Mouse (Mus musculus) left cerebral cortex, postnatal 36 days (tissue): ENCODE results near the gene Uevld. TPM values are rescaled to one million over a fixed set of nuclear protein-coding genes. Genes with fewer than 3 reads are reported as not detected.

Source experiments
- DNase-seq, 2 experiments: peaks; one replicate each; pipeline ENCODE4 v3.0.0; 2021 to 2022; ENCODE audit warnings: low spot score in 2 of 2, mixed read lengths in 1 of 2
- intact Hi-C: fragments of 180-260 bp; cut with DNase I; formaldehyde crosslinking; loops from one replicate; pipeline ENCODE4 v1.15.1; 2025
- total RNA-seq, 2 experiments: library from RNA; stranded (reverse); gene quantifications; 2 replicates each; pipeline ENCODE4 v1.2.3; 2021

The Uevld gene
- total RNA-seq, 2 experiments from 2014 or later = 11.9 to 12.1 TPM

- intact Hi-C loops = no loop called here
- no peak for DNase-seq
Measured at GRCm38 (mm10) chr7:46975456-46975855, 17.1 kb upstream of the Uevld start.

- intact Hi-C loops = no loop called here
- no peak for DNase-seq
Measured at GRCm38 (mm10) chr7:46974648-46975047, 16.3 kb upstream of the Uevld start.

GRCm38 (mm10) chr7:46969898-46970297 lies 11.6 kb upstream of the Uevld start:
- intact Hi-C loops = no loop called here
- DNase-seq = no peak

GRCm38 (mm10) chr7:46964070-46964469 lies 5.7 kb upstream of the Uevld start:
- DNase-seq = no peak
- intact Hi-C loops = loop anchor here (2.0 kb wide), 1 partner anchor 51 kb away; no protein-coding TSS in a partner anchor

- intact Hi-C loops = loop anchor here (1.0 kb wide), 1 partner anchor 187 kb away; no protein-coding TSS in a partner anchor
- peak; percentile 46 to 64 for DNase-seq
Measured at GRCm38 (mm10) chr7:46962806-46963618, 4.7 kb upstream of the Uevld start.

GRCm38 (mm10) chr7:46962132-46962531 lies 3.8 kb upstream of the Uevld start:
- DNase-seq = no peak
- intact Hi-C loops = no loop called here

GRCm38 (mm10) chr7:46960991-46961390 lies 2.7 kb upstream of the Uevld start:
- intact Hi-C loops = no loop called here
- DNase-seq = no peak

GRCm38 (mm10) chr7:46958853-46959252 lies 526 bp upstream of the Uevld start:
- intact Hi-C loops = loop anchor here (2.0 kb wide), 1 partner anchor 50 kb away; the partner anchor contains the start of gene Spty2d1

GRCm38 (mm10) chr7:46935847-46936246 lies 22.5 kb downstream of the Uevld start:
- DNase-seq = no peak
- intact Hi-C loops = no loop called here

More at GRCm38 (mm10) chr7:46958853-46959252, 526 bp upstream of the Uevld start:
- DNase-seq = no peak

GRCm38 (mm10) chr7:46934788-46935187 lies 23.5 kb downstream of the Uevld start:
- intact Hi-C loops = no loop called here
- no peak for DNase-seq

- no peak for DNase-seq
- intact Hi-C loops = no loop called here
Measured at GRCm38 (mm10) chr7:46931370-46931769, 27.0 kb downstream of the Uevld start.

- intact Hi-C loops = no loop called here
- DNase-seq = no peak
Measured at GRCm38 (mm10) chr7:46928291-46928690, 30.0 kb downstream of the Uevld start.

GRCm38 (mm10) chr7:46922075-46922474 lies 36.3 kb downstream of the Uevld start:
- intact Hi-C loops = no loop called here
- DNase-seq = no peak

- intact Hi-C loops = loop anchor here (10.0 kb wide), 1 partner anchor 125 kb away; the partner anchor contains the start of genes Gtf2h1 and Hps5
- DNase-seq = peak; percentile 93 to 96
Measured at GRCm38 (mm10) chr7:46919551-46920176, 38.7 kb downstream of the Uevld start, which contains the start of gene Tsg101. Gene Tsg101, minus strand, starts transcription at chr7:46919969.

- DNase-seq = no peak
- intact Hi-C loops = loop anchor here (10.0 kb wide), 1 partner anchor 124 kb away; the partner anchor contains the start of genes Gtf2h1 and Hps5
Measured at GRCm38 (mm10) chr7:46918678-46919371, 39.5 kb downstream of the Uevld start.

- intact Hi-C loops = loop anchor here (10.0 kb wide), 1 partner anchor 122 kb away; the partner anchor contains the start of genes Gtf2h1 and Hps5
- no peak for DNase-seq
Measured at GRCm38 (mm10) chr7:46916376-46916775, 42.0 kb downstream of the Uevld start.

GRCm38 (mm10) chr7:46911250-46911649 lies 47.1 kb downstream of the Uevld start:
- DNase-seq = no peak
- intact Hi-C loops = loop anchor here (10.0 kb wide), 1 partner anchor 116 kb away; the partner anchor contains the start of genes Gtf2h1 and Hps5

- intact Hi-C loops = no loop called here
- no peak for DNase-seq
Measured at GRCm38 (mm10) chr7:46899343-46899742, 59.0 kb downstream of the Uevld start.

GRCm38 (mm10) chr7:46895511-46895910 lies 62.8 kb downstream of the Uevld start:
- intact Hi-C loops = no loop called here
- no peak for DNase-seq

- intact Hi-C loops = no loop called here
Measured at GRCm38 (mm10) chr7:46883304-46883703, 75.0 kb downstream of the Uevld start.

More at GRCm38 (mm10) chr7:46883304-46883703, 75.0 kb downstream of the Uevld start:
- DNase-seq = no peak
